Mouse (Mus musculus): ENCODE results near the gene Krcc1.
A peak's percentile ranks its signal among the peaks of the same experiment; 100 is the strongest.

Gene Krcc1

DNA sequence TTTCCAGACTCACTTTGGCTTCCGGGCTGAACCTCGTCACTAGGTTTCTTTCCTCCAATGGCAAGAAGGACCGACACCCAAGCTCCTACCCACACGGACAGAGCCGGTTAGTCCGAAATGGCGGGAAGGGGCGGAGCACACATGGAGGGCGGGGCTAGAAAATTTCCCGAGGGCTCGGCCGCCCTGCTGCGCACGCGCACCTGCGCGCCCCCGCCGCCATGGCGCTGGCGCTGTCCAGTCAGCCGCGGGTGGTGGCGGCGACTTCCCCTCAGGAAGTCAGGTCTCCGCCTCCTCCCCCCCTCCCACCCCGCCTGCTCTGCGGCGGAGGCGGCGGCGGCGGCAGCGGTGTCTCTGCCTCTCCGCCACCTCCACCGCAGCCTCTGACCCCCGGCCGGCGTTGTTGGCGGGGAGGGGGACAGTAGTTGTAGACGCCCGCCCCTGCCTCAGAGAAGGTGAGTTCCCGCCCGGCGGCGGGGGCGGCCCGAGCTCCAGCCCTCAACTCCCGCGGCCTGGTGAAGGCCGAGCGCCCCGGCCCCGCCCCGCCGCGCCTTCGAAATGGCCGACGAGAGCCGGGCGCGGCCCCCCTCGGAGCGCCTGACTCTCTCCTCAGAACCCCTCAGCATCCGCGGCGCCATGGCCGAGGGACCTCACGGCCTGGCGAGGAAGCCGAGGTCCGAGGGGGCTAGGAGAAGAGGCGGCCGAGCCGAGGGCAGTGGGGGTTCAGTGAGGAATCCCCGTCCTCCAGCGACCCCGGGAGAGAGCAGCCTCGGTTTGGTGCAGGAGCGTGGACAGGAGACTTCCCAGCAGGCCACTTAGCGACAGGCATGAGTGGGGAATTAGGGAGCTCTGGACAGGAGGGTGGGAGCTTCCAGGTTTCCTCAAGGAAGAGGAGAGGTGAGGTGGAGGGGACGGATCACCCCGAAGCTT is at the start of gene Krcc1:
Gene Krcc1, plus strand, starts transcription at position 289 of the 927 bp plus-strand sequence.
- DNase-seq (ENCODE audit: low spot score): peak; percentile 99

DNA sequence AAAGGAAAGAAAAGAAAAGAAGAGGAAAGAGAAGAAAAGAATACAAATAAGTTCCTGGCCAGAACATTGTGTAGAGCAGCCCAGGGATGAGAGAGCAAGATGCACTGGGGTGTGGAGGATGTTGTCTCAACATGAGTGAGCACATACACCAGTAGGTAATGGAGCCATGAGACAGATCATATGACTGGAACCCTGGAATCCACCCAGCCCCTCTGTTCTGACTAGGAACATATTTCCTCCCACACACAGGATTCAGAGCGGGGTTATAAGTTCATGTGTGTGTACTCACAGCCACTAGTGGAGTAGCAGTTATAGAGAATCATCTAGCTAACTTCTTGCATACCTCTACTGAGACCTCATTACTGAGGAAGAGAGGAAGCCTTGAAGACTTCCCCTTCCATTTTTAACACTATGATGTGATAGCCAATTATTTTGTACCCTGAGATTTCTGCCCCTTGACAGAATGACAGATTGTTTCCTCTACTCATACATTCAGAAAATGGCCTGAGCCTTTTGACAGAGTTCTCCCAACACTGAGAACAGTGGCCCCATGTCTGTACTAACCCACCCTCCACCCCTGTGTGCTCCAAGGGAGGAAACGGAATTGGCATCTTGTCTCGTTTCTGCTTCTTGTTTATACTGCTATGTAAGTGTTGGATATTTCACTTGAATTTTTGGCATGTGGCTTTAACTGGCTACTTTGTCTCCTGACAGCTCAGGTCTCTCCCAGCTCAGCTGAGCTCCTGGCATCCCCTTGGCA is 47.1 kb upstream of the Krcc1 start:
- no peak for DNase-seq (ENCODE audit: low spot score)

DNA sequence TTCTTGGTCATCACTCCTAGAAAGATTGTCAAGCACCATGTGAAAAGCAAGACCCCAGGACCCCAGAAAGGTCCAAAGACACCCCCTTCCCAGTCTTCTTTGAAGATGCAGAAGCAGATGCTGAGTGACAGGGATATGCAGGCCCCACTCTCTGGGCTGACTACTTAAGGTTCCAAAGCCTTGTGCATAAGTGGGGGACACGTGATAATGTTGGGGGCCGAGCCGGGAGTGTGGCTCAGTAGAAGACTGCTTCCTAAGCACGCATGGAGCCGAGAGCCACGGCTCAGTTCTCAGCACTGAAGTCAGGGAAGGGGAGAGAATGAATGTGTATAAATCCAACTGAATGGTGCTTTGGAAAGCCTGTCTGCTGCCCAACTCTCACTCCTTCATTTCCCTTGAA is 44.9 kb upstream of the Krcc1 start:
- DNase-seq (ENCODE audit: low spot score): no peak

DNA sequence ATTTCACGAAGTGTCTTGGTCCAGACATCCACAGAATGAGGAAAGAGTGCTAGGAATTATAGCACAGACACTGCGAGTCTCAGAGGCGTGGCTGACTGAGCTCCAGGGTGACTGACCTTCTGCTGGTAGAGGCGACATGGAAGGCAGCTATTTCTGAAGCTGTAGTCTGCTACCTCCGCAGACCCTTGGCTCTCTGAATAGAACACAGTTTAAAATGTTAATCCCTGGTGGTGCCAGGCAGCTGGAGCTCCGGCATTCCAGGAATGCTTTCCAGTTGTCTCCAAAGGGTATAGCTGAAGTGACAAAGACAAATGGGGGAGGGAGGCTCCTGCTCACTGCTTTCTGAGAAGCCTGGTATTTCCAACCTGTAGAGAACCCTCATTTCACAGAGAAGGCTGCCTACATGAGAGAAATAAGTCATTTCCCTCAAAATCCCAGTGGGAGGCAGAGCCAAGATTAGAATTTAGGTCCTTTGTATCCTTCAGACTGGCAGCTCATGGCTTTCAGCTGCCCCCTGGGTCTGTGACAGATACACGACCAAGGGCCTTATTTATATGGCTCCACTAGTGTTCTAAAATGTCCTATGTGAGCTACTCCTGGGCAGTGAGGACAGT is 44.2 kb upstream of the Krcc1 start:
- peak; percentile 16 for DNase-seq (ENCODE audit: low spot score)

DNA sequence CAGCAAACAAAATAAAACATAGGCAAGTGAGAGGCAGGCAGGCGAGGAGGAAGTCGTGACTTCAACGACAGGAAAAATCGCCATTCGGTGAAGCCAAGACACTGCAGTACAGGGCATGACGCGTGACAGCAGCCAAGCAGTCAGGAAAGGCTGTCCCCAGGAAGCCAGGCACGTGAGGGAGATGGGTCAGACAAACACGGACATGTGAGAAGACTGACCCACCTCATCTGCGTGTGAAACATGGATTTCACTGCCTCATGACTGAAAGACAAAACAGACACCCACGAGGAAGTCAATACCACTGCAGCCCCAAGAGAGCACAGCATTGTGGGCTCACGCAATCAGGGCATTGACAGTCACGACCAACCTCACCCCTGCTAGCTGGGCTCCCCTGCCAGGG is 36.4 kb upstream of the Krcc1 start:
- no peak for DNase-seq (ENCODE audit: low spot score)

DNA sequence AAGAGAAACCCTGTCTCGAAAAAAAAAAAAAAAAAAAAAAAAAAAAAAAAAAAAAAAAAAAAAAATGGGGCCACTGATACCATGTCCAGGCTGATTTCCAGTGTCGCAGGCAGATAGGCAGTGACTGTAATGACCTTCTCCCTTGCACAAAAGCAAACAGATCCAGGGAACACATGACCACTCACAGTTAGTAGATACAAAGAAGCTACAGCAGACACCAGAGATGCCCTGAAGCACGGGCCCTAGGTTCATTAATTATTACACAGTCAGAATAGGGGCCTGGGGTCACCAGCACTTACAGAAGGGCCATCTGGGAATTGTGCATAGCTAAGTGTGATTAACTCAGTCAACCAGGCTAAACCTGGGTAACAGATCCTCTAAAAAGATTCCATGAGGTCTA is 35.5 kb upstream of the Krcc1 start:
- DNase-seq (ENCODE audit: low spot score): peak; percentile 52

DNA sequence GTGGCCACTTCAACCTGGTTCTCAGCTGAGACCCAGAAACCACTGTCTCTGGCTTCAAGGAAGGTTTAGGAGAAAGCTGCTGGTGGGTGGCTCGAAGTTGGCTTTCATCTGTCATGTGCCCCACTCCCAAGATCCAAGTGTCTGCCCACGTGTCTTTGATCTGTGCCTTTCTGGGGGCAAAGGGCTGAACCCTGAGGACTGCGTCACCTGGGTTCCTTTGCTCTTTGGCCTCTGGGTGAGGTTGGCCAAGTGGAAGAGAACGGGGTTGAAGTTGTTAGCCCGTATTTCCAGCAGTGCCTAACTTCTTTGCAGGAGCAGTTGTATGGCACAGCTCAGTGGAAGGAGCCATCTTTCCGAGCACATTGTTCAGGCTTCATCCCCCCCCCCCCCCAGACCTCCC is 35.0 kb upstream of the Krcc1 start:
- no peak for DNase-seq (ENCODE audit: low spot score)

DNA sequence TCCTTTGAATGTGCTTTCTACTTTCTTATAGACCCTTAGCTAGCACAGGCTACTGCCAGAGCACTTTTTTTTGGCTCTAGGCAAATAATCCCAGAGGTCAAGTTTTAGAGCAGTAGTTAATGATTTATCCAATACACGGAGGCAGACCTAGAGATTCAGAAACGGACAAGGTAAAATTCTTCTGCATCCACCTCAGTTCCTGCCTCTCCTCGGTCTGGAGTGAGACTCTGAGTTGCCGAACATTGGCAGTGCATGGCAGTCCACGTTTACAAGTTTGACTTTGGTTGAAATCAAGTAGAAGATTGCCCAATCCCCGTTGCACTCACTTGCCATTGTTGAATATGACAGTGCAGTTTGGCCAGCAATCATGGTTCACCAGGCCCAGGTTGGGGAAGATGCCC is 34.4 kb upstream of the Krcc1 start:
- no peak for DNase-seq (ENCODE audit: low spot score)

DNA sequence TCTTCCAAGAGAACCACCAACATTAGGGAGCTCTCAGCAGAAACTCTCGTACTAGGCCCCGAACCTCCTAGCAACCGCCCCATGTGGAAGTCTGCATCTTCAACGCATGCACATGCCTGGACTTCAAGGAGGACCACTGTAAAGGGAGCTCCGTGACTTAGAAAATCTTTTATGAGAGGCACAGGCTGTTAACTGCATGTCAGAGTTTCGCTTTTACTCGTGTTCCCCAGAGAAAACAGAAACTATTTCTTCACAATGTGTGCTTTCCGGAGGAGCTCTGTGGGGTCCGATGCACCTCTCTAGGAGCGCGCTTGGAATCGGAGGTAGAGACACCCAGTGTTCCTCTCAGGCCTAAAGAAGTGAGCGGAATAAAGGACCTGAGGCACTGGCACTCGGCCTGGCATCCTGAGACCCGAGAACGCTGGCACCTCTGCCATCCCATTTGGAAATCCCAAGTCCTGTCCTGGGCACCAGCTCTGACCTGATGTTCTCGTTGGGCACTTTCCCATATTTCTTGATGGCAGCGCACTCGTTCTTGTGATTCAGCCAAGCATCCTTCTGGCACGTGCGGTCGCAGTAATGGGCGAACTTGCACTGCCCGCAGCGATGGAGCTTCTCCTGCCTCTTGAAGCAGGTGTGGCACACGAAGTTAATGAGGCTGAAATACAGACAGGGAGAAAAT is 32.3 kb upstream of the Krcc1 start:
- DNase-seq (ENCODE audit: low spot score): no peak

DNA sequence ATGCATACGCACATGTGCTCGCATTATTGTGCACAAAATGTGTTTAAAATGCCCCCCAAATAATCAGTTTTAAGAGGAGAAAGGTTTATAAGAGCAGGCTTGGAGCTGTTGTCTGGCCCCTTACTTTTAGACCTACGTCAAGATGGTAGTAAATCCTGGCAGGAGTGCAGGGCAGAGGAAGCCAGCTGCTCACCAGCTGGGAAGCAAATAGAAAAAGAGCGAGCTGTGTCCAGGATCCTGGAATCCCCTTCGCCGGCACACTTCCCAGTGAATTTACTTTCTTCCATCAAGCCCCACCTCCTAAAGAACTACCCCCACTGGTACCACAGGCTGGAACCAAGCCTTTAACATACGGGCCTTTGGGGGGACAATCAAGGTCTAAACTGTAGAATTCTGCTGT is 30.6 kb upstream of the Krcc1 start:
- no peak for DNase-seq (ENCODE audit: low spot score)

DNA sequence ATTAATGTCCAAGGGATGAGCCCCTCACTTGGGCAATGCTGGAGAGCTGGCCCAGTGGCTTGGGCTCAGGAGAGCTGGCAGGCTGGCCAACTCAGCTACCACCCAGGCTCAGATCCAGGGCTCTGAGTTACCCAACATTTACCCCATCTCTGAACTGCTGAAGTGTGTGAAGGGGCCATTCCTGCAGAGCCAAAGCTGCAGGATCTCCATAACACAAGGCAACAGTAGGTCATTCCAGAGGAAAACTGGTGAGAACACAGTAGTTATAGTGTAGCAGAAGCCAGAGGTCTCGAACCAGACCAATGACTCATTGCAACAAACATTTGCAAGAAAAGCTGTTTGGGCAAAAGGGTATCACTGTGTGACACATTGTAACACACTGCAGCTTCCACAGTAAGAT is 28.7 kb upstream of the Krcc1 start:
- DNase-seq (ENCODE audit: low spot score): no peak

DNA sequence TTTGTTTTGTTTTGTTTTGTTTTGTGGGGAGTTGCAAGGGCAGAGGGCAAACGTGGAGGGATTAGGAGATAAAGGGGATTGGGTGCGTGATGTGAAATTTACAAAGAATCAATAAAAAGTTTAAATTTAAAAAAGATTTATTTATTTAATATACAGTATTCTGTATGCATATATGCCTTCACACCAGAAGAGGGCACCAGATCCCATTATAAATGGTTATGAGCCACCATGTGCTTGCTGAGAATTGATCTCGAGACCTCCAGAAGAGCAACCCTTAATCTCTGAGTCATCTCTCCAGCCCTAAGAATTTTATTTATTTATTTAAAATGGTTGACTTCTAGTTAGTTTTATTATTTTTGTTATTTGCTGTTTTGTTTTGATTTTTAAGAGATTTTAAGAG is 28.2 kb upstream of the Krcc1 start:
- no peak for DNase-seq (ENCODE audit: low spot score)

DNA sequence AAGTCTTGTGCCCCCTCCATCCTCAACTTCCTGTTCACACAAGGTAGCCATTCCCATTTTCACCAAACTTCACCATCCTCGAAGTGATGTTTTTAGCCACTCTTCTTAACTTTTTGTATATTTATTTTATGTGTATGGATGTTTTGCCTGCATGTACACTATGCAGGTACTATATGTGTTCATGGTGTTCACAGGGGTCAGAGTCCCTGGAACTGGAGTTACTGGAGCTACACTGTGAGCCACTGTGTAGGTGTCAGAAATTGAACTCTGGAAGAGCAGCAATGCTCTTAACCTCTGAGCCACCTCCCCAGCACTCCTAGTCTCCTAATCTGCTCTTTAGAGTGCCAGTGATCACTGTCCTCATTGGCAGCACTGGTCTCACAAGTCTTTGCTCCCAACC is 23.1 kb upstream of the Krcc1 start:
- DNase-seq (ENCODE audit: low spot score): no peak

DNA sequence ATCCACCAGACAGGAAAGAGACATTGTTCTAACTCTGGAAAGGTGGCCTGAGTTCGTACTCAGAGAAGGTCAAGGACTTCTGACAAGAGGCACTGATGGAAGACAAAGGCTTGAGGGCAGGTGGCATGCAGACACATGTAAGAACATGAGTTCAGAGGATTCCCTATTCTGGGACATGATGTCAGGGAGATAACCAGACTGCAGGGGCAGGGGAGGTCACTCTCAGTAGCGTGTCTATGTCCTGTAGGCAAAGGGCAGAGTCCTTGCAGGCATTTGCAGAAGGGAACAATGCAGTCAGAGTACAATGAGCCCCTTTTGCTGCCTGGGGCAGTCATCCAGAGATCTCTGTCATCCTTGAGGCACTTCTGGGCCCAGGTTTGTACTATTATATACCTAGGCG is 21.9 kb upstream of the Krcc1 start:
- no peak for DNase-seq (ENCODE audit: low spot score)

DNA sequence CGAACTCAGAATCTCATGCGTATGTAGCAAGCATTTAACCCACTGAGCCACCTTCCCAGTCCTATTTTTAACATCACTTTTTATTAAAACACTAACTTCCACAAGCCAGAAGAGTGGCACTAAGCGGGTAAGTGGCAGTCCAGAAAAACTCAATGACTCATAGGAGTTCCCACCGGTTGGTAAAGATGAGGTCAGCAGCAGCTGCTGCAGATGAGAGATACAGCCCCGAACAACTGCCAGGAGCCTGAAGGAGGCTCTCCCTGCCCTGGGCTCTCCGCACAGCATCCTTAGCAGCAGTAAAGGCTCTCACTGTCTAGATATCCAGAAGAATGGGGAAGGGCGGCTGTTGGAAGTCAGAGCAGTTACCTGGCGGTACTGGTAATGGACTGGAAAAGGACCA is 20.5 kb upstream of the Krcc1 start:
- no peak for DNase-seq (ENCODE audit: low spot score)

DNA sequence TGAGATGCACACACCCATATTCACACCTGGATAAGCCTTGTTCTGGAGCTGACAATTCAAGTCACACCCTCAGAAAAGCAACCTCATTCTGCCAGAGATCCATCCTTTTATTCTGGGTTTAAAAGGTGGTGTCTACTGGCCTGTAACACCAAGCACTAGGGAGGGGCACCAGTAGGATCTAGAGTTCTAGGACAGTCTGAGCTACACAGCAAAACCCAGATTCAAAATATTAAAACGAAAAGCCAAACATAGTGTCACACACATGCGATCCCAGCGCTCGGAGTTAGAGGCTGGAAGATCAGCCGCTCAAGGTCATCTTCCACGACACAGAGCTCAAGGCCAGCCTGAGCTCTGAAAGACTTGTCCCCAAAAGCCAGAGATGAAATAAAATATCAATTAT is 17.0 kb upstream of the Krcc1 start:
- no peak for DNase-seq (ENCODE audit: low spot score)

DNA sequence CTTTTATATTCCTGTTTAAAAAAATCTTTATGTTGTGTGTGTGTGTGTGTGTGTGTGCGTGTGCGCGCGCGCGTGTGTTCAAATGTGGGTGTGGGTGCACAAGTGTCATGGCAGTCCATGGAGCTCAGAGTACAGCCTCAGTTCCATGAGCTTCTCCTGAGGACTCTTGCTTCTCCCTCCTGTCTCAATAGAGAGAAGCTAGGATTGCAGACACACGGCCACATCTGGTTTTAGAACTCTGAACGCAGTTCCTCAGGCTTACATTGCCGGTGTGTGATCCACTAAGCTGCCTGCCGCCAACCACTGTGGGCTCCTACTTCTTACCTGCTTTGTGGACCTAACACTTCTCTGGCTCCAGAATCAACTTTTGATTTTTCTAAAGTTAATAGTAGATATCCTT is 15.3 kb upstream of the Krcc1 start:
- no peak for DNase-seq (ENCODE audit: low spot score)

DNA sequence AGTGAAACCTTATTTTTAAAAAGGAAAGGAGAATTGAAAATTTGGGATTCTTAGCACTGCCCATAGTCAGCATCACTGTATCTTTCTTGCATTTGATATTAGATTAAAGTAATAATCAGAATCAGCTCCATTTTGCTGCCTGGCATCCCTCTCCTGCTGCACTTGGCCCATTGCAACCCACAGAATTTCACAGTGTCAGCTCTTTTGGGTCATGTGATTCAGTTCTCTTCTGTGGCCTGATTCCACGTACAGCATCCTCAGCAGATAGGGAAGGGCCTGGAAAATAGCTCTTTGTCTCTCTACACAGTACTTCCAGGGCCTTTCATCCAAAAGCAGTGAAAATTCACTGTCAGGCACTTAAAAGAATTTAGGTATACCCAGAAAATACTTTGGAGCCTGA is 14.1 kb upstream of the Krcc1 start:
- DNase-seq (ENCODE audit: low spot score): no peak

DNA sequence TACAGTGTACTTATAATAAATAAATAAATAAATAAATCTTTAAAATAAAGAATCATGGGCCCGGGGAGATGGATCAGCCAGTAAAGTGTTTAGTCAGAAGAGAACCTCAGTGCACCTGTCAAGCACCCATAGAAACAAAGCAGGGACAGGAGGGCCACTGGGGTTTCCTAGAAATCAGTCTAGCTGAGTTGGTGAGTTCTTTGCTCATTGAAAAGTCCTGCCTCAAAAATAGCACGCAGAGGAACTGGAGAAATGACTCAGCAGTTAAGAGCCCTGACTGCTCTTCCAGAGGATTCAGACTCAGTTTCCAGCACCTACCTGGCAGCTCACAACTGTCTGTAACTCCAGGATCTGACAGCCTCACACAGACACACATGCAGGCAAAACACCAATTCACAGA is 12.9 kb upstream of the Krcc1 start:
- no peak for DNase-seq (ENCODE audit: low spot score)

DNA sequence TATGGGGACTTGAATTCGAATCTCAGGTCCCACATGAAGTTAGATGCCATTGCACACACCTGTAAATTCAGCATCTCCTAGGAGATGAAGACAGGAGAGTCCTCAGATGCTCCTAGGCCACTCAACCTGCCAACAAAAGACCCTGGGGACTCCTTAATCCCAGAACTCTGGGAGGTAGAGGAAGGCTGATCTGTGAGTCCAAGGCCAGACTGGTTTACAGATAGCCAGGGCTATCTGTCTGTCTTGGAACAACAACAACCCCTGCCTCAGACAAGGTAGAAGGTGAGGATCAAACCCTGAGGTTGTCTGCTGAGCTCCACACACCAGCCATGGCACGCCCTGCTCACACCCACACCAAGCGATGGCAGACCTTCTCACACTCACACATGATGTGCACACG is 12.3 kb upstream of the Krcc1 start:
- DNase-seq (ENCODE audit: low spot score): no peak

DNA sequence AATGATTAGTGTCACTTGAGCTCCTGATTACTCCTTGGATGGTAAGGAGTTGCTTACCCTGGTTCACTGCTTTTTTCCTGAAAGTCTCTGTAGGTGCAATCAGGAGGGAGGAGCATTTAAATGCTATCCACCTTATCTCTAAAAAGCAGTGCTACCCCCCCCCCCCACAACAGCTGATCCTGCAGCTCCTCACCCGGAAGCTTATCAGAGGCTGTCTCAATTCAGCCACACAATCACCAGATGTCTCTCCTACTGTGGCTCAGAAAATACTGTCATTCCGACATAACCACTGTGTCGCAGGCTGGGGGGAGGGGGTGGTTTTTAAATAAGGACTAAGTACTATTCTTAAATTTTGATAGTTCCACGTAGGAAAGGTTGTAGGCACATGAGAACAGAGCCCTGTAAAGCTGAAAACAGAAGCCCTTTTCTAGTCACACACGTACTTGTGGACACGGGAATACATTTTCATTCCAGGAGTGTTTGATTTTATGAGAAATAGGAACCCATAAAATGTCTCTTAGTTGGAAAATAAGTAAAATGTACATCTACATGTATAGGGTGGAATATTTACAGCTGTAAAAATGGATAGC is 11.3 kb upstream of the Krcc1 start:
- DNase-seq (ENCODE audit: low spot score): no peak

DNA sequence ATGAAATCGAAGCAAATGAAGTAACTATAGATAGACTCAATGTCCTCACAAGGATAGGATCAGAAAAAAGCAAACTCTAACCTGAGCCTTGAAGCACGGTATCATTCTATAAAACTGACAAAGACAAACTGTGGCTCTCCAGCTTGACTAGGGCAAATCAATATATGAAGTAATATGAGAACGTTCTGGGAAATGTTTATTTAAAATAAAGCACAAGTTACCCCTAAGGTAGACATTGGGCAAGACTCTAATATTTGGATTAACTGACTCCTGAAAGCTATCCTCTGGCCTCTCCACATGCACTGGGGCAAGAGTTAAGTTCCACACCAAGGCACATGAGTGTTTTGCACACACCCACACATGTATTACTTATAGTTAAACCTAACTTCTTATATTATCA is 10.4 kb upstream of the Krcc1 start:
- DNase-seq (ENCODE audit: low spot score): no peak

All from retina, embryonic 14.5 days (tissue).